Mouse (Mus musculus) forebrain, embryonic 11.5 days (tissue): ENCODE results near the gene Myo16. TPM values are rescaled to one million over a fixed set of nuclear protein-coding genes. Genes with fewer than 3 reads are reported as not detected.

ENCODE experiments used
- ATAC-seq: fragments of 200-750 bp; cut with Nextera tagmentation; replicated peaks from 2 replicates; pipeline ENCODE4 v1.8.0; 2017; ENCODE audit warnings: moderate TSS enrichment; ENCODE audit not compliant: low FRiP score
- DNase-seq: peaks from one replicate; pipeline ENCODE4 v3.0.0-alpha.2; 2017; ENCODE audit warnings: low spot score
- H3K27ac ChIP-seq: fragments of 300-500 bp; sonication (generic); 2 replicates; pipeline ENCODE4 v1.5.1; 2014; ENCODE audit warnings: low read depth, low read length
- H3K27me3 ChIP-seq: fragments of 300-500 bp; sonication (generic); 2 replicates; pipeline ENCODE4 v1.6.1; 2014; ENCODE audit warnings: mild to moderate bottlenecking, low read length, mixed read lengths; ENCODE audit not compliant: control insufficient read depth, insufficient read depth
- H3K36me3 ChIP-seq: fragments of 300-500 bp; sonication (generic); 2 replicates; pipeline ENCODE4 v1.6.1; 2014; ENCODE audit warnings: mild to moderate bottlenecking, low read length, moderate library complexity, mixed read lengths; ENCODE audit not compliant: control insufficient read depth, insufficient read depth
- H3K4me1 ChIP-seq: fragments of 300-500 bp; sonication (generic); replicated peaks from 2 replicates; pipeline ENCODE4 v1.6.1; 2014; ENCODE audit warnings: low read length, mixed read lengths; ENCODE audit not compliant: control insufficient read depth, insufficient read depth
- H3K4me2 ChIP-seq: fragments of 300-500 bp; sonication (generic); 2 replicates; pipeline ENCODE4 v1.6.1; 2014; ENCODE audit warnings: low read depth, mild to moderate bottlenecking, low read length, moderate library complexity, mixed read lengths; ENCODE audit not compliant: severe bottlenecking
- H3K4me3 ChIP-seq: fragments of 300-500 bp; sonication (generic); 2 replicates; pipeline ENCODE4 v1.5.1; 2014; ENCODE audit warnings: low read depth, low read length
- H3K9ac ChIP-seq: fragments of 300-500 bp; sonication (generic); 2 replicates; pipeline ENCODE4 v1.6.1; 2014; ENCODE audit warnings: low read length
- H3K9me3 ChIP-seq: fragments of 300-500 bp; sonication (generic); 2 replicates; pipeline ENCODE4 v1.6.1; 2016; ENCODE audit warnings: low read length, mixed read lengths; ENCODE audit not compliant: control insufficient read depth
- WGBS: fragments of 180-500 bp; shearing (Covaris S2); extraction: QIAGEN DNeasy Blood & Tissue Kit; methylation state at CpG from one replicate; pipeline ENCODE4 v1.1.7; 2014; 5-methylcytosine and 5-hydroxymethylcytosine counted together
- polyA plus RNA-seq: library from polyadenylated mRNA; unstranded; fragments of >200 nt; fragmentation: Nextera tagmentation; extraction: Ambion mirVana; gene quantifications from 2 replicates; pipeline ENCODE4 v1.2.1, GENCODE M21; 2014

The Myo16 gene
- polyA plus RNA-seq, 1 experiment from 2014 or later, result 1.6 TPM

- ATAC-seq (no peak), DNase-seq (no peak)
- no peak overlapping the region for H3K4me2 ChIP-seq
- WGBS, result 82% methylated on average over 5 of the region's 5 CpGs
- no peaks in the 10 kb centered on the region for H3K36me3 ChIP-seq
- no peaks in the 10 kb centered on the region for H3K9me3 ChIP-seq
- H3K4me1 ChIP-seq, result no peaks in the 10 kb centered on the region
- H3K4me3 ChIP-seq, result no peak overlapping the region
- no peaks in the 10 kb centered on the region for H3K27me3 ChIP-seq
- no peak overlapping the region for H3K9ac ChIP-seq
- no peak overlapping the region for H3K27ac ChIP-seq
Observed at GRCm38 (mm10) chr8:10483841-10484240, 330.1 kb downstream of the Myo16 start.

GRCm38 (mm10) chr8:10489738-10490419, 336.2 kb downstream of the Myo16 start:
- Histone ChIP-seq H3K4me1 (no peaks in the 10 kb centered on the region), H3K9me3 (no peaks in the 10 kb centered on the region), H3K9ac (no peak overlapping the region), H3K27me3 (no peaks in the 10 kb centered on the region), H3K27ac (no peak overlapping the region), H3K4me2 (no peak overlapping the region), H3K36me3 (no peaks in the 10 kb centered on the region), H3K4me3 (no peak overlapping the region)
- DNase-seq (no peak), ATAC-seq (no peak)
- 87% methylated on average over 10 of the region's 10 CpGs for WGBS

GRCm38 (mm10) chr8:10490420-10490784, 336.7 kb downstream of the Myo16 start:
- no peaks in the 10 kb centered on the region for H3K9me3 ChIP-seq
- no peak overlapping the region for H3K4me3 ChIP-seq
- no peaks in the 10 kb centered on the region for H3K27me3 ChIP-seq
- ATAC-seq (no peak), DNase-seq (no peak)
- H3K36me3 ChIP-seq, result no peaks in the 10 kb centered on the region
- no peak overlapping the region for H3K9ac ChIP-seq
- no peak overlapping the region for H3K27ac ChIP-seq
- H3K4me1 ChIP-seq, result no peaks in the 10 kb centered on the region
- H3K4me2 ChIP-seq, result no peak overlapping the region
- 95% methylated on average over 2 of the region's 2 CpGs for WGBS

GRCm38 (mm10) chr8:10490874-10491273, 337.2 kb downstream of the Myo16 start:
- Histone ChIP-seq H3K9ac (no peak overlapping the region), H3K4me3 (no peak overlapping the region), H3K36me3 (no peaks in the 10 kb centered on the region), H3K27me3 (no peaks in the 10 kb centered on the region), H3K4me2 (no peak overlapping the region), H3K27ac (no peak overlapping the region), H3K9me3 (no peaks in the 10 kb centered on the region; the same call in 1 of the 2 replicates), H3K4me1 (no peaks in the 10 kb centered on the region)
- ATAC-seq (no peak), DNase-seq (no peak)
- WGBS, result 80% methylated on average over 6 of the region's 6 CpGs

GRCm38 (mm10) chr8:10499846-10500245, 346.1 kb downstream of the Myo16 start:
- no peak for DNase-seq
- no peak overlapping the region for H3K4me3 ChIP-seq
- H3K4me1 ChIP-seq, result no peaks in the 10 kb centered on the region
- no peak for ATAC-seq
- WGBS, result 24% methylated on average over 8 of the region's 8 CpGs
- H3K27ac ChIP-seq, result no peak overlapping the region
- no peak overlapping the region for H3K4me2 ChIP-seq
- no peak overlapping the region for H3K9ac ChIP-seq
- H3K36me3 ChIP-seq, result no peaks in the 10 kb centered on the region
- peaks cover 2% of the 10 kb centered on the region; the same call in 1 of the 2 replicates for H3K9me3 ChIP-seq
- no peaks in the 10 kb centered on the region for H3K27me3 ChIP-seq

- Histone ChIP-seq H3K4me1 (no peaks in the 10 kb centered on the region), H3K4me3 (no peak overlapping the region), H3K36me3 (no peaks in the 10 kb centered on the region), H3K27me3 (no peaks in the 10 kb centered on the region), H3K27ac (no peak overlapping the region), H3K4me2 (no peak overlapping the region), H3K9me3 (peaks cover 2% of the 10 kb centered on the region; the same call in 1 of the 2 replicates), H3K9ac (no peak overlapping the region)
- DNase-seq (no peak), ATAC-seq (no peak)
- WGBS, result 78% methylated on average over 6 of the region's 6 CpGs
Observed at GRCm38 (mm10) chr8:10500465-10500864, 346.8 kb downstream of the Myo16 start.

GRCm38 (mm10) chr8:10501750-10502149, 348.0 kb downstream of the Myo16 start:
- Histone ChIP-seq H3K36me3 (no peaks in the 10 kb centered on the region), H3K9ac (no peak overlapping the region), H3K4me3 (no peak overlapping the region), H3K27ac (no peak overlapping the region), H3K4me1 (no peaks in the 10 kb centered on the region), H3K4me2 (no peak overlapping the region), H3K27me3 (no peaks in the 10 kb centered on the region), H3K9me3 (no peaks in the 10 kb centered on the region)
- ATAC-seq (no peak), DNase-seq (no peak)
- 97% methylated on average over 3 of the region's 3 CpGs for WGBS

- no peaks in the 10 kb centered on the region for H3K36me3 ChIP-seq
- H3K9me3 ChIP-seq, result no peaks in the 10 kb centered on the region
- DNase-seq, result no peak
- H3K27me3 ChIP-seq, result no peaks in the 10 kb centered on the region
- no peak overlapping the region for H3K9ac ChIP-seq
- WGBS, result 86% methylated on average over 3 of the region's 3 CpGs
- ATAC-seq, result no peak
- H3K4me3 ChIP-seq, result no peak overlapping the region
- no peaks in the 10 kb centered on the region for H3K4me1 ChIP-seq
- H3K4me2 ChIP-seq, result no peak overlapping the region
- no peak overlapping the region for H3K27ac ChIP-seq
Observed at GRCm38 (mm10) chr8:10512105-10512504, 358.4 kb downstream of the Myo16 start.

- H3K4me2 ChIP-seq, result no peak overlapping the region
- ATAC-seq (no peak), DNase-seq (no peak)
- no peaks in the 10 kb centered on the region for H3K27me3 ChIP-seq
- no peaks in the 10 kb centered on the region for H3K4me1 ChIP-seq
- H3K4me3 ChIP-seq, result no peak overlapping the region
- H3K27ac ChIP-seq, result no peak overlapping the region
- no peaks in the 10 kb centered on the region for H3K9me3 ChIP-seq
- WGBS, result 69% methylated on average over 8 of the region's 8 CpGs
- no peak overlapping the region for H3K9ac ChIP-seq
- no peaks in the 10 kb centered on the region for H3K36me3 ChIP-seq
Observed at GRCm38 (mm10) chr8:10517381-10517780, 363.7 kb downstream of the Myo16 start.
